Mouse (Mus musculus) kidney, postnatal 0 days (tissue): ENCODE data around the gene Mip. TPM values are rescaled to one million over a fixed set of nuclear protein-coding genes. Genes with fewer than 3 reads are reported as not detected.

Source experiments
- ATAC-seq: fragments of 200-750 bp; cut with Nextera tagmentation; replicated peaks from 2 replicates; pipeline ENCODE4 v1.8.0; 2017; ENCODE audit warnings: low read depth, moderate number of reproducible peaks, moderate TSS enrichment, moderate library complexity; ENCODE audit not compliant: low FRiP score
- DNase-seq: peaks from one replicate; pipeline ENCODE4 v3.0.0-alpha.2; 2016; ENCODE audit warnings: low spot score
- H3K27ac ChIP-seq: fragments of 300-500 bp; sonication (generic); 2 replicates; pipeline ENCODE4 v1.5.1; 2014; ENCODE audit warnings: mild to moderate bottlenecking
- H3K27me3 ChIP-seq: fragments of 300-500 bp; sonication (generic); 2 replicates; pipeline ENCODE4 v1.6.1; 2014; ENCODE audit warnings: low read length, mixed read lengths; ENCODE audit not compliant: insufficient read depth
- H3K36me3 ChIP-seq: fragments of 300-500 bp; sonication (generic); 2 replicates; pipeline ENCODE4 v1.6.1; 2014; ENCODE audit warnings: low read length, mixed read lengths; ENCODE audit not compliant: insufficient read depth
- H3K4me1 ChIP-seq: fragments of 300-500 bp; sonication (generic); replicated peaks from 2 replicates; pipeline ENCODE4 v1.6.1; 2014; ENCODE audit warnings: antibody characterized with exemption, low read length, mixed read lengths; ENCODE audit not compliant: insufficient read depth
- H3K4me2 ChIP-seq: fragments of 300-500 bp; sonication (generic); 2 replicates; pipeline ENCODE4 v1.6.1; 2014; ENCODE audit warnings: mild to moderate bottlenecking, low read length, moderate library complexity, mixed read lengths
- H3K4me3 ChIP-seq: fragments of 300-500 bp; sonication (generic); replicated peaks from 2 replicates; pipeline ENCODE4 v1.5.1; 2014; ENCODE audit warnings: low read depth, low read length
- H3K9ac ChIP-seq: fragments of 300-500 bp; sonication (generic); 2 replicates; pipeline ENCODE4 v1.6.1; 2014; ENCODE audit warnings: low read depth, low read length
- H3K9me3 ChIP-seq: fragments of 300-500 bp; sonication (generic); replicated peaks from 2 replicates; pipeline ENCODE4 v1.6.1; 2016; ENCODE audit warnings: low read length, inconsistent platforms, mixed read lengths
- CTCF ChIP-seq: IDR thresholded peaks from 2 replicates; pipeline ENCODE4 v1.5.1; 2016; ENCODE audit warnings: antibody characterized with exemption, low read depth, mild to moderate bottlenecking, moderate library complexity
- WGBS: fragments of 180-500 bp; shearing (Covaris S2); extraction: QIAGEN DNeasy Blood & Tissue Kit; methylation state at CpG from one replicate; pipeline ENCODE4 v1.1.7; 2014; 5-methylcytosine and 5-hydroxymethylcytosine counted together
- polyA plus RNA-seq: library from polyadenylated mRNA; unstranded; fragments of >200 nt; fragmentation: Nextera tagmentation; extraction: Ambion mirVana; gene quantifications from 2 replicates; pipeline ENCODE4 v1.2.1, GENCODE M21; 2015

The Mip gene
- polyA plus RNA-seq, 1 experiment from 2014 or later, result not detected

DNA sequence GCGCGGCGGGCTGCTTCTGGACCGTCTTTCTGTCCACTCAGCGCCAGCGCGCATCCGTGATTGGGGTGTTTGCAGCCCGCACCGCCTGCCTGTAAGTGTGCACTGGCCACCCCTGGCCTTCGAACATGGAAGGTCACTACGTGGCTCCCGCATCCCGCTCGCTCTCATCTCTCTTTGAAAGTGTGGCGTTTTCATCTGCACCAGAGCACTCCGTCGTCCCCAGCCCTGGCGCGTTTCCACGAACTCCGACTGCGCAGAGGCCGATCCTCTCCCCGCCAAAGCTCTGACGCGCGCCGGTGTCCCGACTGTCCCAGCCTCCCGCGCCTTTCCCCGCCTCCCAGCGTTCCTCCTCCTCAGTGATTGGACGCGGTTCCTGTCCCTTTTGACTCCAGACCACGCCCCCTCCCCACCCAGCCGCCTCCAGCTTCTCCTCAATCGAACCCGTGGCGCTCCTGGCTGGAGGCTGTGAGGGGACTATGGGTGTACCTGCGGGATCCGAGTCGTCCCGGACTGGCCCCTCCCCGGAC, 31.6 kb upstream of the Mip start, which contains the start of gene Gls2:
Gls2 (plus strand) TSS at position 434 of the 527 bp plus-strand sequence.
- no peaks in the 10 kb centered on the region for H3K27me3 ChIP-seq
- DNase-seq (peak; percentile 97), ATAC-seq (peak; percentile 94)
- TF ChIP-seq CTCF, result no peak
- H3K4me1 ChIP-seq, result 0 out of 2 replicates have a peak, but pooled peaks cover 3% of the 10 kb centered on the region
- under 1% methylated on average over 46 of the region's 46 CpGs for WGBS
- peak within 1 kb of the TSS; percentile 97 for H3K4me2 ChIP-seq
- H3K36me3 ChIP-seq, result no peaks in the 10 kb centered on the region
- H3K9me3 ChIP-seq, result no peaks in the 10 kb centered on the region
- H3K4me3 ChIP-seq, result peak within 1 kb of the TSS; percentile 53
- H3K27ac ChIP-seq, result no peak within 1 kb of the TSS
- peak within 1 kb of the TSS; percentile 62 for H3K9ac ChIP-seq

DNA sequence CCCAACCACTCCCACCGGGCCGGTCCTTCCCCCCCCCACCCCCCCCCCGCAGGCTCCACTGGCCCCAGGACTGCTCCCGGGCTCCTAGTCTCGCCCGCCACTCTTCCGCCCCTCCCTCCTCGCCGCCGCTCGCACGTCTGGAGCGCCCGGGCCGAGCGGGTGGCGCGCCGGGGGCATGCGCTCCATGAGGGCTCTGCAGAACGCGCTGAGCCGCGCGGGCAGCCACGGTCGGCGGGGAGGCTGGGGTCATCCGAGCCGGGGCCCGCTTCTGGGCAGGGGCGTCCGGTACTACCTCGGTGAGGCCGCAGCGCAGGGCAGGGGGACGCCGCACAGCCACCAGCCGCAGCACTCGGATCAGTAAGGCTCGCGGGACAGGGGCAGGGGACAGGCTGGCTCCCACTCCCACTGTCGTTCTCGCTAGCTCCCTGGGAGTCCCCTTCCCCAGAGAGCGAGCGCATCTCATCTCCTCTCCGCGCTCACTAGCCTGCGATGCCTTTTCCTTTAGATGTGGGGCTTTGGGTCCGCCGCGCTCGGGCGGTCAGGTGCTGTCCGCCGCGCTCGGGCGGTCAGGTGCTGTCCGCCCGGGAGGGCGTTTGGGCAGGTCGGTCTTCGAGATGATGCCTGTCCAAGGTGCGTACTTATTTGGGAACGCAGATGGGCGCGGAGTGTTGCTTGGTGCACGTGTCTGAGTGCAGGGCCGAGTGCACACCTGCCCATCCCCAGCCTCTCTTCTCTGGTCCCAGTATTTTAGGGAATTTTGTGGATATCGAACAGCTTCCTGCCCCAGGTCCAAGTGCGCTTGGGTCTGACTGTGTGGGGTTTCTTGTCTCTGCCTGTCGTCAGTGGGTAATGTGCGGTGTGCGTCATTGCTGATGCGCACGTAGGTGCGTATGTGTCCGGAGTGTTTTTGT, 30.8 kb upstream of the Mip start:
- Histone ChIP-seq H3K9me3 (no peaks in the 10 kb centered on the region), H3K4me3 (peak overlapping the region; percentile 53), H3K27ac (no peak overlapping the region), H3K9ac (peak overlapping the region; percentile 62), H3K36me3 (no peaks in the 10 kb centered on the region), H3K4me2 (peak overlapping the region; percentile 97), H3K27me3 (no peaks in the 10 kb centered on the region), H3K4me1 (0 out of 2 replicates have a peak, but pooled peaks cover 3% of the 10 kb centered on the region)
- DNase-seq (peak; percentile 41), ATAC-seq (peak; percentile 81)
- 1% methylated on average over 66 of the region's 79 CpGs for WGBS
- no peak for TF ChIP-seq CTCF

DNA sequence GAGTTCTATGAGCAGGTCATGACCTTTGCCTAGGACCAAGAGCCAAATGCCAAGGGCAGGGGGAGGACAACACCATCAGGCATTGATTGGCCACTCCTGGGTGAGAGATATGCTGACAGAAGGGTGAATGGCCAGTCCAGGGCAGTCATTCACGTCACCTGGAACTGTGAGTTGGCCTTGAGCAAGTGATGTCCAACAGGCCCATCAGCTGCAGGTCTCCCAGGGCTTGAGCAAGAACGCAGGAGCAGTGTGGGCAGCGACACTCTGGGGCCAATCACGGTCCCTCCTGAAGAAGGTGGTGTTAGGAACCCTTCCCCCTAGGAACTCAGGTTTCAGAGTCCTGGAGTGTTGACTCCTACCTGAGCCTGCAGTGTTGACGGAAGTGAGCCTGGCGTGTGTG, 23.8 kb upstream of the Mip start:
- peaks cover 12% of the 10 kb centered on the region; the same call in 1 of the 2 replicates for H3K36me3 ChIP-seq
- no peak overlapping the region for H3K27ac ChIP-seq
- no peak overlapping the region for H3K4me2 ChIP-seq
- H3K4me1 ChIP-seq, result no peaks in the 10 kb centered on the region
- ATAC-seq (no peak), DNase-seq (no peak)
- WGBS, result 52% methylated on average over 6 of the region's 6 CpGs
- no peak overlapping the region for H3K4me3 ChIP-seq
- TF ChIP-seq CTCF, result no peak
- H3K9ac ChIP-seq, result no peak overlapping the region
- no peaks in the 10 kb centered on the region for H3K9me3 ChIP-seq
- no peaks in the 10 kb centered on the region for H3K27me3 ChIP-seq

DNA sequence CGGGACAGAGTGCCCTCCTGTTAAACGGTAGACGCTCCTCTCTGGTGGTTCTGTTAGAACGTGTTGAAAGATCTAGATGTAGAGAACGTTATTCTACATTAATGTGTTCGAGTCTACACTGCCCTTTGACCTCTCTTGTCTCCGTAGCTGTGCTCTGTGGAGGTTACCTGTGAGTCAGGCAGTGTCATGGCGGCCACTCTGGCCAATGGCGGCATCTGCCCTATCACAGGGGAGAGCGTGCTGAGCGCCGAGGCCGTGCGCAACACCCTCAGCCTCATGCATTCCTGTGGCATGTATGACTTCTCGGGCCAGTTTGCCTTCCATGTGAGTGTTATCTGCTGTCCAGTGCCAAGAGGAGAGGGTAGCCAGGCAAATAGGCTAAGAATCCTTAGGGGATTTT, 20.7 kb upstream of the Mip start:
- 85% methylated on average over 15 of the region's 15 CpGs for WGBS
- H3K4me2 ChIP-seq, result no peak overlapping the region
- no peak overlapping the region for H3K9ac ChIP-seq
- H3K4me1 ChIP-seq, result no peaks in the 10 kb centered on the region
- DNase-seq (no peak), ATAC-seq (no peak)
- no peaks in the 10 kb centered on the region for H3K9me3 ChIP-seq
- TF ChIP-seq CTCF, result no peak
- no peak overlapping the region for H3K27ac ChIP-seq
- H3K27me3 ChIP-seq, result no peaks in the 10 kb centered on the region
- H3K36me3 ChIP-seq, result peaks cover 17% of the 10 kb centered on the region; the same call in 1 of the 2 replicates
- no peak overlapping the region for H3K4me3 ChIP-seq

DNA sequence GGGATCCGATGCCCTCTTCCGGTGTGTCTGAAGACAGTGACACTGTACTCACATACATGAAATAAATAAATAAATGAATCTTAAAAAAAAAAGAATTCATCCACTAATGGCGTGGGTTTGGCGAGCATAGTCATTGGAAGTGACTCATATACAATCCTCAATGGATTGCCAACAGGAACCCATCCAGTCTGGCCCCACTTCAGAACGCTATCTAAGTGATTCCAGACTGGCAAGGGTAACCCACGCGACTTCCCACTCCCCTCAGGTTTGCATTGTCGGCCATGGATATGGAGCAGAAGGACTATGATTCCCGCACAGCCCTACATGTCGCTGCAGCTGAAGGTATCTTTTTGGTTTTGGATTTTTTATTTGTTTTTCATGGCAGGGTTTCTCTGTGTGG, 17.3 kb upstream of the Mip start:
- no peak overlapping the region for H3K4me2 ChIP-seq
- H3K4me1 ChIP-seq, result no peaks in the 10 kb centered on the region
- no peak for DNase-seq
- H3K4me3 ChIP-seq, result no peak overlapping the region
- H3K36me3 ChIP-seq, result peaks cover 17% of the 10 kb centered on the region; the same call in 1 of the 2 replicates
- no peak overlapping the region for H3K27ac ChIP-seq
- no peaks in the 10 kb centered on the region for H3K27me3 ChIP-seq
- H3K9ac ChIP-seq, result no peak overlapping the region
- no peak for ATAC-seq
- H3K9me3 ChIP-seq, result no peaks in the 10 kb centered on the region
- 94% methylated on average over 10 of the region's 10 CpGs for WGBS
- TF ChIP-seq CTCF, result no peak

DNA sequence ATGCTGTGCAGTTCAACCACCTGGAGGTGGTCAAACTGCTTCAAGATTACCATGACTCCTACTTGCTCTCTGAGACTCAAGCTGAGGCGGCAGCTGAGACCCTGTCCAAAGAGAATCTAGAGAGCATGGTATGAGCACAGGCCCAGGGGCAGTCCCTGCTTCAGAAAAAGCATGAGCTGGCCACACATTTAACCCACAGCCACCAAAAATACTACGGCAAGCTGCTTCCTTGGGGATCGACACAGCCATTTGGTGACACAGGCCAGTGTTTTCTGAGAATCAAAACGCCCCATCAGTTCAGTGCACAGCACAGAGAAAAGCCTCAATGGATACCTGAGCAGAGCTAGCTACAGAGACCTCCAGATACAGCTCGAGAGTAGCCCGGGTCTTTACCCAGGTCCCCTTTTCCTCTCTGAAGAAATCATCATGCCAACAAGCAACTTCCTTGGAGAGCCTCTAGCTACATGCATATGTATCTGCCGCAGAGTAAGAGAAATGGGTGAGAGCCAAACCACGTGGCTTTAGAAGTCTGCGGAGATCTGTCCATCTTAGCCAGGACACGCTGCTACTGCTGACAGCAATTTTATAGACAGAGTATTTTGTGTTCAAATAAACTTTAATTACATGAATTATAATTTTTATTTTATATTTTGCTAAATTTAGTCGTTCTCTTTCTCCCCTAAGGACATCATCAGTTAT, 16.2 kb upstream of the Mip start:
- 92% methylated on average over 11 of the region's 11 CpGs for WGBS
- no peak overlapping the region for H3K9ac ChIP-seq
- DNase-seq (no peak), ATAC-seq (no peak)
- H3K9me3 ChIP-seq, result no peaks in the 10 kb centered on the region
- TF ChIP-seq CTCF, result no peak
- H3K4me3 ChIP-seq, result no peak overlapping the region
- 0 out of 2 replicates have a peak, but pooled peaks cover under 1% of the 10 kb centered on the region for H3K27me3 ChIP-seq
- no peak overlapping the region for H3K4me2 ChIP-seq
- H3K4me1 ChIP-seq, result no peaks in the 10 kb centered on the region
- no peak overlapping the region for H3K27ac ChIP-seq
- H3K36me3 ChIP-seq, result peaks cover 17% of the 10 kb centered on the region; the same call in 1 of the 2 replicates
